Mouse (Mus musculus) liver, postnatal 0 days (tissue): ENCODE data around the gene Eps15l1.

Experiments
- CTCF ChIP-seq: sonication (generic); IDR thresholded peaks from 2 replicates; pipeline ENCODE4 v1.5.1; 2016; ENCODE audit warnings: antibody characterized with exemption, low read depth
- EP300 ChIP-seq: IDR thresholded peaks from 2 replicates; pipeline ENCODE4 v1.6.1; 2016; ENCODE audit warnings: antibody characterized with exemption, low read depth, mild to moderate bottlenecking

GRCm38 (mm10) chr8:72318801-72319322 is 102.4 kb downstream of the Eps15l1 start, which contains the start of gene Klf2:
- 0 out of 2 replicates have a peak, but pooled peaks have one; percentile 4 for TF ChIP-seq CTCF
- no peak for TF ChIP-seq EP300
